Mouse (Mus musculus): ENCODE data around the gene Gpd2.

Gpd2 gene

DNA sequence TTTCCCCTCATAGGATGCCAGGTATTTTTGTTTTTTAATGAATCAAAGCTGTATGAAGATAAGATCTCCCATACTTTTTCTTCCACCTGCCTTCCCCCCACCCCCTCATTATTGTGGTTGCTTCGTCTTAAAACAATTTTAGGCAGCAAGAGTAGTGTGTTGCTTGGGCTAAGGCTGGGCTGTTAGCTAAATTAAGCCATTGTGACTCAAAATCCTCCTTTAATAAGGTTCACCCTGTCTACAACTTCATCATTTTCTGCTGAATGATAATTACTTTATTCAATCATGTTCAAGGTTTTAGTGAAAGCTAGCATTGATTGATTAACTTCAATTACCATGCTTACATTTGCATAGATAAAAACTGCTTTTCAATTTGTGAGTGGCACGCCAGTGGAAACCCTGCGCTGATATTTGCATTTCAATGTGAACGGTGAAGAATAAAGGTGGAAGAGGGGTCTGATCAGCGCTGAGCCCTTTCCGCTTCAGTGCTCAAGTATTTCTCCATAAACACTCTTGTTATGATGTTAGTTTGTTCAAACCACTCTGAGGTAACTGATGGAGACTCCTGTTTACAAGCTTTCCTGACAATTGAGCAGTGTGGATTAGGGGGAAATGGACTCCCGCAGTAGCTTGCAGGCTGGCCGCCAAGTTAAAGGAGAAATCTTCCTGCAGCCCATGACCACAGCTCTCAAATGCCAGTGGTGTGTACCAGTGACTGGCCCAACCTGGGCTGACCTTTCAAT lies 140.9 kb downstream of the Gpd2 start:
- no peak for DNase-seq (ENCODE audit: low read depth in 1 of 2, low spot score in 2 of 2)

DNA sequence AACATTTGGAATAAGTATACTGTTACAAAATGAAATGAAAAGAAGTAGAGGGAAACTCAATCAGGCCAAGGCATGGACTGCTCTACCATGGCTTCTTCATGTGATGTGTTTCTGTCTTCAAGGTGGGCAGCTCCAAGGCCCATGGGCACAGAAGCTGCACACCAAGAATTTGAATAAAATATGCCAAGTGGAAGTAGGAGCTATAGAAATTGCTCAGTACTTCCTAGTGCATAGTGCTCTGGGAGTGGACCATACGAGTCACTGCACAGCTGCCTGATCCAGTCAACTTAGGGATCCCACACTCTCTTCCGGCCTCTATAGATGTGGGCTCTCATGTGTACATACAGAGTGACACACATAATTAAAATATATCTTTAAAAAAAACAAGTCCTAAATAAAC lies 147.2 kb downstream of the Gpd2 start:
- DNase-seq (ENCODE audit: low read depth in 1 of 2, low spot score in 2 of 2): no peak

DNA sequence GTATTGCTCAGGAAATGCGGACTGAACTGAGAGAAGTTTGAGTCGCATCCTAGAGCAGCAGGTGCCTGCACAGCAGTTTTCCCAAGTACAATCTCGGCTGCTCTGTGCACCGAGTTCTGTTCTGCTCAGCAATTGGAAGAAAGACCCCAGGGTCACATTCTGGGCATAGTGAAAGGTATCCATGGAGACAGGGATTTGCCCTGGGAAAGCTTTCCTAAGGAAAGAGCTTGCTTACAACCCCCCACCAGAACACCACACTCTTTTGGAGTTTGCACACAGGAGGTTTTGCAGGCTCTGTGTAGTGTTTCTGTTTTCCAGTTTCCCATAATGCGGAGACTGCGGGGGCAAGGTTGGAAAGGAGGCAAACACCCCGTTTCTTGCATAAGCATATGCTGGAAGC lies 150.4 kb downstream of the Gpd2 start:
- no peak for DNase-seq (ENCODE audit: low read depth in 1 of 2, low spot score in 2 of 2)

DNA sequence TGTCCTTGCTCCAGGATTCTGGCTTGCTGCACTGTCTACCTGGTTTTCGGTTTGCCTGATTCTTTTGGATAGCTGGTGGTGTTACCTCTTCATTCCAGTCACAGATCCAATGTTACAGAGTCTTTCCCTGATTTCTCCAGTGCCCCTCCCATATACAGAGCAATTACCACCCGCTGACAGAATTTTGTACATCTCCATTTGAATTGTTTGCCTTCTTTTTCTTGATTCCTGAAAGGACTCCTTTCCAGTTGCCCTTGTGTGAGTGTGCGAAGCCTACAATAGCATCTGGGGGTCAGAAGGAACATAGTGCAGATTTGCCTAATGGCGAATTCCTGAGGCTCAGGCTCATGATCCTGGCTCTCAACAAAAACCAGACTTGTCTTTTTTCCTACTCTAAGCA lies 157.6 kb downstream of the Gpd2 start:
- DNase-seq (ENCODE audit: low read depth in 1 of 2, low spot score in 2 of 2): no peak

DNA sequence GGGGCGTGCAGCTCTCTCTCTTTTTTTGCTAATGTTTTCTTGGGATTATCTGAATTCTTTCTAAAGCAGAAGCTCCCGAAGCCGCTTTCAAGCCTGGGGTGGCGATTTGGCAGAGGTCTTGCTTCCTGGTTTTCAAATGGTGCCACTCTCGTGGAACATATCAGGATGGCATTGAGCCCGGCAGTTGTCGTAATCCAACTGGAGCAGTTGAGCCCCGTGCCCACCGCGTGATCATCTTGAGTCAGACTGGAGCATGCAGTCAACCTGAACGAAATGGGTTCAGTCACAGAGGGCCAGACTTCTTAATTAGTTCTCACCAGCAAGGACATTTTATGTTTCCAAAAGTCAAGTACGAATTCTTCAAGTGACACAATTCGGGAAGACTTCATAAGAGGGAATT lies 158.6 kb downstream of the Gpd2 start:
- no peak for DNase-seq (ENCODE audit: low read depth in 1 of 2, low spot score in 2 of 2)

DNA sequence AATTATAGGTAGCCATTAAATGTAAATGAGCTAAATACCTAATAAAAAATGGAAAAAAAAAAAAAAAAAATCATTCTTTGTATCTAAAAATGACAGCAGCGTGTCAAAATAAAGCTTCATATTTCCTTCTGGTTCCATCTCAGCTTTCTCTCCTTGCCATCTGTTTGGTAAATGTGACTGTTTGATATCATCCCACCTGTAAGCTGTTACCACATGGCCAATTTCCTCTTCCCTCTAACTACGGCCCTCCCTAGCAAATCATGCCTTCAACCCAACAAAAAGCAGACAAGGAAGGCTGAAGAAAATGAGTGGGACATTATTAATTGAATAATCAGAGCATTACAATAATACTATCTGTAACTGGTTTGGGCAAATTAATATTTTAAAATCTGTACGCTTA lies 160.3 kb downstream of the Gpd2 start:
- DNase-seq (ENCODE audit: low read depth in 1 of 2, low spot score in 2 of 2): no peak

DNA sequence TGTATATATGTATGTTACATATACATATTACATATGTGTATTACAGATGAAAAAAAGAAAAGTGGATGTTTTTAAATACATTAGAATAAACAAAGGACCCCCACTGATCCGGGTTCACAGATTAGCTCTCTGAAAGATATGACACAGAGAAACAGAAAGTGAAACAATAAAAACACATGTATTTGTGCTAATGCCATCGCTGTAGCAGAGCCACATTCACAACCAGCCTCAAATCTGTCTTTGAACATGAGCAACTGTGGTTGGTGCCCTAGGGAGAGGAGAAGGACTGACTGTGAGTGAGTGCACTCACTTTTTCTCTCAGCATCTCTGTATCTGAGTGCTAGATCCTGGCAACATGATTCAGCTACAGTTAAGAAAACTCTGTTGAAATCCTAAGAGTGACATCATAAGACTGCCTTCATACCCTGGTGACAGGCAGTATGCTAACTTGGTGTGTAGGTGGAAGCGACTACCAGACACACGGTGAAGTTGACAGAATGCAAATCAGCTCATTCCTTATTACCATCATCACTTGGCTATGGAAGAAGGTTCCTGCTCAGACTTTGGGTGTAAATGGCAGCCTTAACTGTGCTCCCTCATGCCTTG lies 170.1 kb downstream of the Gpd2 start:
- no peak for DNase-seq (ENCODE audit: low read depth in 1 of 2, low spot score in 2 of 2)

DNA sequence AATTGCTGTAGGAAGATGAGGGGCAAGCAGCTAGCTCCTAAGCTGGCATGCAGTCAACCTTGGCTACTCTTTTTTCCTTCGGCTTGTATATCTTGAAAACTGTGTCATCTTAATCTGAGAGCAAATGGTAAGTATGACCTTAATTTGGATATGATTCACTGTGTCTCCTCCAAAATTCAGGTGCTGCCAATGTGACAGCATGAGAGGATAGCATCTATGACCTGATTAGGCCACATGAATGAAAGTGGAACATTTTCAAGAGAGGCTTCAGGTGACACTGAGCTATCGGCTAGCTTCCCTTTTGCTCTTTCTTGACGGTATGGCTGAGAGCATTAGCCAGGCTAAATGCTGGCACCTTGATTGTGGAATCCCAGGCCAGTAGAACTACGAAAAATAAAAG lies 171.0 kb downstream of the Gpd2 start:
- no peak for DNase-seq (ENCODE audit: low read depth in 1 of 2, low spot score in 2 of 2)

DNA sequence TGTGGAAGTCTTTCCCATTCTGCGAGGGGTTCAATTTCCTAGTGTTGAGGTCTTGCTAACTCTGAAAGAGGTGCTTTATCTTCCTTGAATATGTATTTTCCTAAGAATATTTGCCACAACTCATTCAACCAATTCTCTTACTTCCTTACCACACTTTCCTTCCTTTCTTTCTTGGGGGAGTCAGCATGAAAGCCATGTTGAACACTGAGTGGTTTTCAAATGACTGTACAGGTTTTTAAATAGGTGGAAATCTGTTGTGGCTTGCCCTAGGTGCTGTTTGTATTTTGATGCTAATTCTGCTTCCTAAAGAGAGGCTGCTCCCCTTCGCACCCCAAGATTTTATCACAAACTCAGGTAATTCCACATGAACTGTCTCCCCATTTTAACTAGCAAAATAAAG lies 174.1 kb downstream of the Gpd2 start:
- DNase-seq (ENCODE audit: low read depth in 1 of 2, low spot score in 2 of 2): no peak

DNA sequence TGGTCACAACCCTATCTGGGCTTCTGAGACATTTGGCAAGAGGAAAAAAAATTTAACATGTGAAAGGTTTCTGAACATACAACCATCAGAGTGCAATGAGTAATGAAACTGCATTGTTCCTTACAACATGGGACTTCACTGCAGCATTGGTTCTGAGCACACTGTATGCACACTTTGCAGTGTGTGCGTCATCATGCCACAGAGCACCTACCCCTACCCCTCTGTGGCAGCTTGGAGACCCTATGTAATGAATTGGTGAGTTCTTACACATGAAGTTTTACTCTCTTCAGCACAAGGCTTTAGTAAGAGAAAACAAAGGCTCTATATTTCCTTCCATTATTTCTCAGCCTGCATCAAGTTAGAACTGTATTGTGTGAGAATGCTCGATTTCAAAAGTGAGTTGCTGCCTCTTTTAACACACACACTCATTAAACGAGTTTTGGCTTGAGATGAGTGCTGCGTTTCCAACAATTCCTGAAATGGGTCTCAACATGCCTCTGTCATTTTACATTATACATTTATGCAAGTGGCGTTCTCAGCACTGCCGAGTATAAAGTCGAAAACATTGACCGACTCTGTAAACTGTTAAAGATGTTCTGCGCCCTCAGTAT lies 177.2 kb downstream of the Gpd2 start:
- no peak for DNase-seq (ENCODE audit: low read depth in 1 of 2, low spot score in 2 of 2)

DNA sequence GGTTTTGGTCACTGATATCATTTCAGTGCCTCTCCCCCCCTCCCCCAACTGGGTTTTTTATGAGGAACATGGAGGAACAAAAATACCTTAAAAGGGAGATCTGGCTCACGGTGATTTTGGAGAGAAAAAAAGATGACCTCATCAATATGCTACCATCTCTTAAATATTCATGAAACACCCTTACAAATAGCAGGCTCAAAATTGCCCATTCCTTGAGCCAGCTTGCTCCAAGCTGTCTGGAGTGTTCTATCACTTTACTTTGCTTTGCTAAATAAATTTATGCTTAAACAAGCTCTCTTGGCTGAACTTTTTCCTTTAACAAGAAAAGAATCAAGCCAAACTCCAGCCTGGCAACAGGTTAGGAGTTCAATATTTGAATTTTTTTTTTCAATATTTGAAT lies 179.3 kb downstream of the Gpd2 start:
- no peak for DNase-seq (ENCODE audit: low read depth in 1 of 2, low spot score in 2 of 2)

All from monocyte, adult 2 months (primary cell).